Mouse (Mus musculus): Measurements from ENCODE around the gene Gna13. TPM values are rescaled to one million over a fixed set of nuclear protein-coding genes. Genes with fewer than 3 reads are reported as not detected.

Gna13 gene
- total RNA-seq, 2 experiments from 2014 or later = 57.0 to 60.3 TPM

GRCm38 (mm10) chr11:109366802-109367579 is 4.4 kb downstream of the Gna13 start:
- DNase-seq (ENCODE audit: low spot score in 2 of 2) = no peak

- DNase-seq (ENCODE audit: low spot score in 2 of 2) = no peak
Observed at GRCm38 (mm10) chr11:109369026-109369637, 6.5 kb downstream of the Gna13 start.

GRCm38 (mm10) chr11:109375412-109375811 is 12.8 kb downstream of the Gna13 start:
- no peak for DNase-seq (ENCODE audit: low spot score in 2 of 2)

GRCm38 (mm10) chr11:109376484-109377143 is 14.0 kb downstream of the Gna13 start:
- DNase-seq (ENCODE audit: low spot score in 2 of 2) = no peak

GRCm38 (mm10) chr11:109377477-109377876 is 14.8 kb downstream of the Gna13 start:
- no peak for DNase-seq (ENCODE audit: low spot score in 2 of 2)

- no peak for DNase-seq (ENCODE audit: low spot score in 2 of 2)
Observed at GRCm38 (mm10) chr11:109378051-109378450, 15.4 kb downstream of the Gna13 start.

- DNase-seq (ENCODE audit: low spot score in 2 of 2) = no peak
Observed at GRCm38 (mm10) chr11:109380662-109381061, 18.0 kb downstream of the Gna13 start.

- no peak for DNase-seq (ENCODE audit: low spot score in 2 of 2)
Observed at GRCm38 (mm10) chr11:109385296-109385695, 22.7 kb downstream of the Gna13 start.

- DNase-seq (ENCODE audit: low spot score in 2 of 2) = no peak
Observed at GRCm38 (mm10) chr11:109389046-109389445, 26.4 kb downstream of the Gna13 start.

GRCm38 (mm10) chr11:109391200-109391599 is 28.6 kb downstream of the Gna13 start:
- no peak for DNase-seq (ENCODE audit: low spot score in 2 of 2)

- DNase-seq (ENCODE audit: low spot score in 2 of 2) = no peak
Observed at GRCm38 (mm10) chr11:109391760-109392159, 29.1 kb downstream of the Gna13 start.

GRCm38 (mm10) chr11:109392601-109393000 is 30.0 kb downstream of the Gna13 start:
- DNase-seq (ENCODE audit: low spot score in 2 of 2) = no peak

- DNase-seq (ENCODE audit: low spot score in 2 of 2) = no peak
Observed at GRCm38 (mm10) chr11:109394758-109395157, 32.1 kb downstream of the Gna13 start.

- no peak for DNase-seq (ENCODE audit: low spot score in 2 of 2)
Observed at GRCm38 (mm10) chr11:109395291-109395690, 32.7 kb downstream of the Gna13 start.

- DNase-seq (ENCODE audit: low spot score in 2 of 2) = no peak
Observed at GRCm38 (mm10) chr11:109406431-109406830, 43.8 kb downstream of the Gna13 start.

GRCm38 (mm10) chr11:109410197-109410980 is 47.8 kb downstream of the Gna13 start:
- DNase-seq (ENCODE audit: low spot score in 2 of 2) = no peak

- DNase-seq (ENCODE audit: low spot score in 2 of 2) = no peak
Observed at GRCm38 (mm10) chr11:109413617-109414016, 51.0 kb downstream of the Gna13 start, which contains the start of gene 9930022D16Rik. TSS of gene 9930022D16Rik (plus strand) at chr11:109413917.

- no peak for DNase-seq (ENCODE audit: low spot score in 2 of 2)
Observed at GRCm38 (mm10) chr11:109414802-109415201, 52.2 kb downstream of the Gna13 start.

- no peak for DNase-seq (ENCODE audit: low spot score in 2 of 2)
Observed at GRCm38 (mm10) chr11:109416709-109417420, 54.2 kb downstream of the Gna13 start.

- DNase-seq (ENCODE audit: low spot score in 2 of 2) = no peak
Observed at GRCm38 (mm10) chr11:109417472-109418040, 54.9 kb downstream of the Gna13 start.

All from layer of hippocampus, postnatal 14 days (tissue).